Comparison of ENCODE assay signal across 16 mouse cellular contexts in the genomic region with DNA sequence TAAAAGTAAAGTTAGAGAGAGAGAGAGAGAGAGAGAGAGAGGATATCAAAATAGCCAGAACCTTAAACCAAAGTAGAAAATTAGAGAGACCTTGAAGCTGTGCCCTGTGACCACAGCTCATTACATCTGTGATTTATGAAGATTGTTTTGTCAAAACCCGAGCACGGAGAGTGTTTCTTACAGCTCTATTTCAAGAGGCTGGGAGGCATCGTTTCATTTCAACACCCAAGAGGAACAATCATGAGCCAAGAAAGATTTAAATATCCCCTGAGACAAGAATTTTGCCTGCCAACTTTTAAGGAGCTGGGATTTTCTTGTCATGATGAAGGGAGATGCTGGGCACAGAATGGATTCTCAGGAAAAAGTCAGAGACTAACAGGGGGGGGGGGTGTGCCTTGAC. TPM values are rescaled to one million over a fixed set of nuclear protein-coding genes. Genes with fewer than 3 reads are reported as not detected.
DNase-seq lines count a peak whose midpoint lies in the region; ATAC-seq and TF ChIP-seq lines count a peak whose summit lies in the region.
"Had no signal": no experiment of that assay in that cellular context is flagged by ENCODE, and none has a peak within 500 bp of the region (broad histone marks: within the 10 kb centered on the region; RNA-seq: fewer than 3 reads in every experiment).

No protein-coding gene starts in this region.

- no peaks in the 10 kb centered on the region for H3K36me3 ChIP-seq in forebrain, embryonic 14.5 days (ENCODE audit: control insufficient read depth, insufficient read depth, low read length)
- H3K36me3 ChIP-seq in forebrain, embryonic 12.5 days (replicated peaks), result no peaks in the 10 kb centered on the region
- H3K36me3 ChIP-seq: G1E; midbrain, embryonic 15.5 days had no signal

- 73% methylated on average over 3 of the region's 3 CpGs for WGBS in forebrain, embryonic 14.5 days
- 77% methylated on average over 3 of the region's 3 CpGs for WGBS in forebrain, embryonic 12.5 days

- no peak overlapping the region for H3K9ac ChIP-seq in forebrain, embryonic 14.5 days (ENCODE audit: low read length)
- no peak overlapping the region for H3K9ac ChIP-seq in forebrain, embryonic 12.5 days
- H3K9ac ChIP-seq: midbrain, embryonic 15.5 days had no signal

- TF ChIP-seq CTCF in layer of hippocampus, adult 2 months (conservative IDR thresholded peaks at IDR 0.05), result no peak

- H3K27me3 ChIP-seq in forebrain, embryonic 14.5 days (replicated peaks; ENCODE audit: control insufficient read depth, insufficient read depth, low read length), result no peaks in the 10 kb centered on the region
- no peaks in the 10 kb centered on the region for H3K27me3 ChIP-seq in forebrain, embryonic 12.5 days
- H3K27me3 ChIP-seq: midbrain, embryonic 15.5 days had no signal

- ATAC-seq in forebrain, embryonic 14.5 days, result peak; percentile 43; the same call in 1 of the 2 replicates
- no peak for ATAC-seq in forebrain, embryonic 12.5 days (ENCODE audit: low FRiP score)
- ATAC-seq: inflammation-experienced regulatory T-cells, adult 6 months; midbrain, embryonic 15.5 days had no signal

- H3K27ac ChIP-seq in forebrain, embryonic 14.5 days (ENCODE audit: low read depth, low read length), result no peak overlapping the region
- no peak overlapping the region for H3K27ac ChIP-seq in forebrain, embryonic 12.5 days
- H3K27ac ChIP-seq in layer of hippocampus, adult 2 months, result peak overlapping the region; percentile 67
- H3K27ac ChIP-seq: midbrain, embryonic 15.5 days had no signal

- no peaks in the 10 kb centered on the region for H3K9me3 ChIP-seq in forebrain, embryonic 14.5 days (replicated peaks; ENCODE audit: control insufficient read depth, low read length)
- no peaks in the 10 kb centered on the region for H3K9me3 ChIP-seq in forebrain, embryonic 12.5 days
- H3K9me3 ChIP-seq: G1E; midbrain, embryonic 15.5 days had no signal

- no peaks in the 10 kb centered on the region for H3K4me1 ChIP-seq in forebrain, embryonic 14.5 days (ENCODE audit: control insufficient read depth, insufficient read depth, low read length)
- peaks cover 6% of the 10 kb centered on the region for H3K4me1 ChIP-seq in forebrain, embryonic 12.5 days
- H3K4me1 ChIP-seq: midbrain, embryonic 15.5 days had no signal

- no peak overlapping the region for H3K4me3 ChIP-seq in forebrain, embryonic 14.5 days (ENCODE audit: low read depth, low read length)
- no peak overlapping the region for H3K4me3 ChIP-seq in forebrain, embryonic 12.5 days (replicated peaks)
- H3K4me3 ChIP-seq in layer of hippocampus, adult 2 months, result no peak overlapping the region
- H3K4me3 ChIP-seq: midbrain, embryonic 15.5 days had no signal

- peak; percentile 68 for DNase-seq in forebrain, embryonic 14.5 days (ENCODE audit: low spot score)
- no peak for DNase-seq in layer of hippocampus, adult 2 months (ENCODE audit: low spot score in 2 of 2)
- DNase-seq in layer of hippocampus, adult 8-10 months (ENCODE audit: low spot score in 2 of 2), result no peak
- DNase-seq in NIH3T3 (ENCODE audit: low read depth) (peak; percentile 34), MN1 (ENCODE audit: low spot score) (no peak)
- peak; percentile 64 for DNase-seq in brain, embryonic 18.5 days (ENCODE audit: low read depth, low spot score)
- no peak for DNase-seq in B cell, adult 2 months
- DNase-seq: cerebellum, adult 9-10 months; kidney, postnatal 14 days; liver; lung, adult 18-20 months; thymus, adult 2 months had no signal

- H3K4me2 ChIP-seq in forebrain, embryonic 14.5 days (ENCODE audit: low read length), result no peak overlapping the region
- no peak overlapping the region for H3K4me2 ChIP-seq in forebrain, embryonic 12.5 days
- H3K4me2 ChIP-seq: midbrain, embryonic 15.5 days had no signal

RNA-seq across cellular contexts. Expression of gene Tmem192, which starts 20.6 kb away (rescaled TPM):
- polyA plus RNA-seq in forebrain, embryonic 14.5 days (2014; fragmentation: Nextera tagmentation; extraction: Ambion mirVana), result 24.0 and 26.2 TPM in 2 replicates
- polyA plus RNA-seq in forebrain, embryonic 12.5 days (2016; fragmentation: Nextera tagmentation; extraction: Ambion mirVana), result 14.6 and 16.1 TPM in 2 replicates
- 10 to 100 TPM; 19.8 to 24.4 TPM for total RNA-seq in layer of hippocampus, adult 2 months (2021)
- 10 to 100 TPM; 26.0 to 28.4 (median 28.3) TPM for total RNA-seq in layer of hippocampus, adult 8-10 months (2022)

Comparison
In these comparisons a context has a peak if more than half of its experiments do, and no peak if none do; other contexts are left out.
1. DNase-seq: peak in forebrain, embryonic 14.5 days (single experiment), NIH3T3 (single experiment) and brain, embryonic 18.5 days (single experiment); none in layer of hippocampus, adult 2 months (0 of 2), layer of hippocampus, adult 8-10 months (0 of 2), B cell, adult 2 months (0 of 2) and MN1 (single experiment).